Mouse (Mus musculus) C2C12 (cell line): ENCODE results near the gene Tmem131l.

Source experiments
- CEBPB ChIP-seq: IDR thresholded peaks from one replicate; pipeline ENCODE4 v1.6.1; 2011; ENCODE audit warnings: low read depth, mild to moderate bottlenecking, control low read depth, moderate library complexity
- CTCF ChIP-seq: IDR thresholded peaks from one replicate; pipeline ENCODE4 v1.5.1; 2011; ENCODE audit not compliant: control insufficient read depth, insufficient read depth, insufficient read length
- USF1 ChIP-seq: IDR thresholded peaks from one replicate; pipeline ENCODE4 v1.6.1; 2011; ENCODE audit warnings: low read depth, mild to moderate bottlenecking, control low read depth, moderate library complexity

DNA sequence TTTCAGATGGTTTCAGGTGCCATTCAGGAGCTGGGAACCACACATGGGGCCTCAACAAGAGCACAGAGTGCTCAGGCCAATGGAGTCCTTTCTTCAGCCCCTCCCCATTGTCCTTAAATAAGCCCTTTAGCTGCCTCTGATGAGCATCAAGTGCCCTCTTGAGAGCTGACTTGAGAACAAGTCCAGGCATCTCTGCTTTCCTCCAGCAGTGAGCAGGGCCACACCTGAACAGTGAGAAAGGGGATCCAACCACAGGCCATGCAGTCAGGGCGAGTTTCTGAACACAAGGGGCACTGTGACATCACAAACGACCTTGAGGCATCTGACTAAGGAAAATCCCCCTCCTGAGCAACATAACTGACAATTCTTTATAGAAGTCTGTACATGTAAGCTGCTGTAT lies 31.7 kb upstream of the Tmem131l start:
- no peak for TF ChIP-seq CEBPB
- no peak for TF ChIP-seq CTCF
- TF ChIP-seq USF1: no peak
